Mouse (Mus musculus) neural tube, embryonic 11.5 days (tissue): ENCODE measurements around the gene Polrmt. TPM values are rescaled to one million over a fixed set of nuclear protein-coding genes. Genes with fewer than 3 reads are reported as not detected.

Experiments used
- ATAC-seq: fragments of 200-750 bp; cut with Nextera tagmentation; 2 replicates; pipeline ENCODE4 v1.8.0; 2017; ENCODE audit warnings: moderate number of reproducible peaks, mild to moderate bottlenecking, moderate TSS enrichment, moderate library complexity; ENCODE audit not compliant: insufficient read depth, low FRiP score, low TSS enrichment
- DNase-seq: peaks from one replicate; pipeline ENCODE4 v3.0.0-alpha.2; 2015; ENCODE audit warnings: low spot score
- H3K27ac ChIP-seq: fragments of 300-500 bp; sonication (generic); 2 replicates; pipeline ENCODE4 v1.5.1; 2014; ENCODE audit warnings: low read depth, mild to moderate bottlenecking, low read length
- H3K27me3 ChIP-seq: fragments of 300-500 bp; sonication (generic); 2 replicates; pipeline ENCODE4 v1.6.1; 2014; ENCODE audit warnings: mild to moderate bottlenecking, low read length, mixed read lengths; ENCODE audit not compliant: control insufficient read depth, insufficient read depth
- H3K36me3 ChIP-seq: fragments of 300-500 bp; sonication (generic); 2 replicates; pipeline ENCODE4 v1.6.1; 2014; ENCODE audit warnings: mild to moderate bottlenecking, low read length, moderate library complexity, mixed read lengths; ENCODE audit not compliant: control insufficient read depth, insufficient read depth
- H3K4me1 ChIP-seq: fragments of 300-500 bp; sonication (generic); 2 replicates; pipeline ENCODE4 v1.6.1; 2014; ENCODE audit warnings: low read length, mixed read lengths; ENCODE audit not compliant: control insufficient read depth, insufficient read depth
- H3K4me2 ChIP-seq: fragments of 300-500 bp; sonication (generic); 2 replicates; pipeline ENCODE4 v1.6.1; 2014; ENCODE audit warnings: low read depth, mild to moderate bottlenecking, moderate library complexity
- H3K4me3 ChIP-seq: fragments of 300-500 bp; sonication (generic); 2 replicates; pipeline ENCODE4 v1.5.1; 2014; ENCODE audit warnings: low read depth, low read length
- H3K9ac ChIP-seq: fragments of 300-500 bp; sonication (generic); 2 replicates; pipeline ENCODE4 v1.6.1; 2014; ENCODE audit warnings: mild to moderate bottlenecking, low read length
- H3K9me3 ChIP-seq: fragments of 300-500 bp; sonication (generic); 2 replicates; pipeline ENCODE4 v1.6.1; 2016; ENCODE audit warnings: low read length; ENCODE audit not compliant: control insufficient read depth
- WGBS: fragments of 180-500 bp; shearing (Covaris S2); extraction: QIAGEN DNeasy Blood & Tissue Kit; methylation state at CpG from one replicate; pipeline ENCODE4 v1.1.7; 2014; 5-methylcytosine and 5-hydroxymethylcytosine counted together
- polyA plus RNA-seq: library from polyadenylated mRNA; unstranded; fragments of >200 nt; fragmentation: Nextera tagmentation; extraction: Ambion mirVana; gene quantifications from 2 replicates; pipeline ENCODE4 v1.2.1, GENCODE M21; 2014

Gene Polrmt
- polyA plus RNA-seq, 1 experiment from 2014 or later = 34.1 TPM

GRCm38 (mm10) chr10:79789581-79789980 lies 43.2 kb upstream of the Polrmt start:
- DNase-seq = no peak
- WGBS = 54% methylated on average over 2 of the region's 2 CpGs
- ATAC-seq = no peak
- no peaks in the 10 kb centered on the region for H3K9me3 ChIP-seq
- no peak overlapping the region for H3K4me3 ChIP-seq
- H3K9ac ChIP-seq = no peak overlapping the region
- H3K36me3 ChIP-seq = no peaks in the 10 kb centered on the region
- H3K27me3 ChIP-seq = no peaks in the 10 kb centered on the region
- H3K4me1 ChIP-seq = peaks cover under 1% of the 10 kb centered on the region; the same call in 1 of the 2 replicates
- no peak overlapping the region for H3K4me2 ChIP-seq
- no peak overlapping the region for H3K27ac ChIP-seq

GRCm38 (mm10) chr10:79788386-79789158 lies 42.2 kb upstream of the Polrmt start:
- Histone ChIP-seq H3K9me3 (no peaks in the 10 kb centered on the region), H3K36me3 (no peaks in the 10 kb centered on the region), H3K4me1 (0 out of 2 replicates have a peak, but pooled peaks cover 4% of the 10 kb centered on the region), H3K27me3 (peaks cover 3% of the 10 kb centered on the region; the same call in 1 of the 2 replicates), H3K9ac (no peak overlapping the region), H3K27ac (no peak overlapping the region), H3K4me3 (no peak overlapping the region), H3K4me2 (no peak overlapping the region)
- WGBS = 32% methylated on average over 7 of the region's 7 CpGs
- ATAC-seq (no peak), DNase-seq (peak; percentile 75)

- no peak overlapping the region for H3K27ac ChIP-seq
- H3K27me3 ChIP-seq = peaks cover 15% of the 10 kb centered on the region
- no peaks in the 10 kb centered on the region for H3K9me3 ChIP-seq
- no peak for ATAC-seq
- WGBS = 38% methylated on average over 27 of the region's 27 CpGs
- peak; percentile 64 for DNase-seq
- no peak overlapping the region for H3K9ac ChIP-seq
- H3K4me3 ChIP-seq = no peak overlapping the region
- no peak overlapping the region for H3K4me2 ChIP-seq
- H3K36me3 ChIP-seq = no peaks in the 10 kb centered on the region
- 0 out of 2 replicates have a peak, but pooled peaks cover 4% of the 10 kb centered on the region for H3K4me1 ChIP-seq
These were observed 37.8 kb upstream of the Polrmt start for GRCm38 (mm10) chr10:79783920-79784800.

GRCm38 (mm10) chr10:79783050-79783449 lies 36.7 kb upstream of the Polrmt start:
- H3K27ac ChIP-seq = no peak overlapping the region

GRCm38 (mm10) chr10:79781956-79782355 lies 35.6 kb upstream of the Polrmt start:
- Histone ChIP-seq H3K4me3 (no peak overlapping the region), H3K4me2 (no peak overlapping the region), H3K36me3 (no peaks in the 10 kb centered on the region), H3K27ac (no peak overlapping the region), H3K4me1 (peaks cover 8% of the 10 kb centered on the region; the same call in 1 of the 2 replicates), H3K9me3 (no peaks in the 10 kb centered on the region), H3K9ac (no peak overlapping the region), H3K27me3 (peaks cover 34% of the 10 kb centered on the region)
- ATAC-seq (no peak), DNase-seq (no peak)
- WGBS = 42% methylated on average over 5 of the region's 5 CpGs

More at GRCm38 (mm10) chr10:79783050-79783449, 36.7 kb upstream of the Polrmt start:
- Histone ChIP-seq H3K27me3 (peaks cover 25% of the 10 kb centered on the region), H3K4me1 (peaks cover 5% of the 10 kb centered on the region; the same call in 1 of the 2 replicates), H3K9ac (no peak overlapping the region), H3K9me3 (no peaks in the 10 kb centered on the region), H3K4me3 (no peak overlapping the region), H3K4me2 (no peak overlapping the region), H3K36me3 (no peaks in the 10 kb centered on the region)
- DNase-seq (no peak), ATAC-seq (no peak)
- WGBS = 66% methylated on average over 7 of the region's 7 CpGs

- ATAC-seq = no peak
- H3K4me3 ChIP-seq = no peak overlapping the region
- H3K9ac ChIP-seq = no peak overlapping the region
- peak overlapping the region; percentile 45 for H3K4me2 ChIP-seq
- DNase-seq = no peak
- no peaks in the 10 kb centered on the region for H3K9me3 ChIP-seq
- H3K27ac ChIP-seq = no peak overlapping the region
- H3K4me1 ChIP-seq = peaks cover 8% of the 10 kb centered on the region; the same call in 1 of the 2 replicates
- peaks cover 37% of the 10 kb centered on the region for H3K27me3 ChIP-seq
- 34% methylated on average over 21 of the region's 21 CpGs for WGBS
- H3K36me3 ChIP-seq = no peaks in the 10 kb centered on the region
These were observed 34.8 kb upstream of the Polrmt start for GRCm38 (mm10) chr10:79781139-79781538.

GRCm38 (mm10) chr10:79780664-79781015 lies 34.3 kb upstream of the Polrmt start:
- DNase-seq = peak; percentile 63
- no peaks in the 10 kb centered on the region for H3K36me3 ChIP-seq
- 2% methylated on average over 13 of the region's 13 CpGs for WGBS
- peak overlapping the region; percentile 26 for H3K4me3 ChIP-seq
- peaks cover 8% of the 10 kb centered on the region; the same call in 1 of the 2 replicates for H3K4me1 ChIP-seq
- H3K9ac ChIP-seq = no peak overlapping the region
- peak overlapping the region; percentile 45 for H3K4me2 ChIP-seq
- peaks cover 37% of the 10 kb centered on the region for H3K27me3 ChIP-seq
- H3K9me3 ChIP-seq = no peaks in the 10 kb centered on the region
- 0 out of 2 replicates have a peak overlapping the region, but pooled peaks have one; percentile 20 for H3K27ac ChIP-seq
- ATAC-seq = no peak; the same call in 1 of the 2 replicates

- Histone ChIP-seq H3K4me1 (peaks cover 8% of the 10 kb centered on the region; the same call in 1 of the 2 replicates), H3K27ac (0 out of 2 replicates have a peak overlapping the region, but pooled peaks have one; percentile 20), H3K9me3 (no peaks in the 10 kb centered on the region), H3K4me2 (peak overlapping the region; percentile 45), H3K9ac (no peak overlapping the region), H3K4me3 (peak overlapping the region; percentile 26), H3K27me3 (peaks cover 37% of the 10 kb centered on the region), H3K36me3 (no peaks in the 10 kb centered on the region)
- ATAC-seq (peak; percentile 87), DNase-seq (peak; percentile 96)
- 2% methylated on average over 55 of the region's 55 CpGs for WGBS
These were observed 33.6 kb upstream of the Polrmt start for GRCm38 (mm10) chr10:79779784-79780663.
